Mouse (Mus musculus) E14TG2a.4 (cell line): Measurements from ENCODE around the gene Tspear.

Experiments
- CTCF ChIP-seq: conservative IDR thresholded peaks from 2 replicates; pipeline ENCODE4 v1.5.1; 2014; ENCODE audit warnings: low read length
- NANOG ChIP-seq: IDR thresholded peaks from 2 replicates; pipeline ENCODE4 v1.6.1; 2014; ENCODE audit warnings: borderline replicate concordance, low read length, mixed read lengths
- POU5F1 ChIP-seq: IDR thresholded peaks from 2 replicates; pipeline ENCODE4 v1.6.1; 2014; ENCODE audit warnings: low read length, borderline replicate concordance

- TF ChIP-seq CTCF: no peak
- no peak for TF ChIP-seq POU5F1
- no peak for TF ChIP-seq NANOG
Observed at GRCm38 (mm10) chr10:77895562-77895961, 209.2 kb downstream of the Tspear start.
